Mouse (Mus musculus) CD4-positive, CD25-positive, alpha-beta regulatory T cell, adult 4 months (primary cell): Measurements from ENCODE around the gene Hgd. TPM values are rescaled to one million over a fixed set of nuclear protein-coding genes. Genes with fewer than 3 reads are reported as not detected.

Experiments used
- ATAC-seq: one replicate; pipeline ENCODE4 v1.8.0; 2017
- polyA plus RNA-seq, 2 experiments: library from polyadenylated mRNA; unstranded; fragments of 100-300 nt; shearing (Covaris generic); gene quantifications; one replicate each; pipeline ENCODE4 v1.2.1; 2017

Gene Hgd
- polyA plus RNA-seq, 2 experiments from 2014 or later: 0.38 TPM; not detected in 1

GRCm38 (mm10) chr16:37581901-37582300 lies 1.9 kb downstream of the Hgd start:
- no peak for ATAC-seq

- no peak for ATAC-seq
Measured at GRCm38 (mm10) chr16:37583306-37583705, 3.4 kb downstream of the Hgd start.

DNA sequence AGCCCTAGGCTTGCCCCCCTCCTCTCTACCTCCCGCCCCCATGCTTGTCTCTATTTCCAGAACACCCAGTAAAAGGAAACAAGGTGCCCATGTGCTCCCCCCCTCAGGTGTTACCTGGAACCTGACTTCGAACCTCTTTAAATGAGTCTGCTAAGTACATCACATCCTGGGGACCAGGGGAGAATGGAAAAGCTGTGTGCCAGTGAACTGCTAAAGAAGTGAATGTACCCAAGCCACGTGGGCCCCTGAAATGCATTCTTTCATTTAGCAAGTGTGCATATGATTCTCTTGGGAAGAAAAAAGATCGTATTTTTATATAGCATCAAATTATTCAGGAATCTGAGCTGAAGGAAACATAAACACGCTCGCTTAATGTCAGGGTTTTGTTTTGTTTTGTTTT lies 3.8 kb downstream of the Hgd start:
- ATAC-seq: no peak

- ATAC-seq: no peak
Measured at GRCm38 (mm10) chr16:37584218-37585035, 4.5 kb downstream of the Hgd start.

DNA sequence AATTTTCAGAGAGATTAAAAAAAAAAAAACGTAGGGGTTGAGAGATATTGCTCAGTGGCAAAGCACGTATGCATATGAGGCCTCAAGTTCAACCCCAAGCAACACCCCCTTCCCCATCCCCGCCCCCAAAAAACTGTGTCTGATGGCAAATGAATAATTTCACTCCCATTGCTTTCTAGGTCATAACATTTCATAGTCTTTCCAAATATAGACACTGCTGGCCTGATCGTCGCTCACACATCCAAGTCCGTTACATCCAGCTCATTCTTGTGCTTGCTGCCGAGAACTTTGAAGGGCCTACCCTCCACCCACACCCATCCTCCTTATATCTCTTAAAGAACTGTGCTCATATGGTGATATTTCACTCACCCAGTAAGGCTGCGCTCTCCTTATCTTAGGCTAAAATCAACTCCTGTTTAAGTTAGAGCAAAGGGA lies 5.2 kb downstream of the Hgd start:
- no peak for ATAC-seq

DNA sequence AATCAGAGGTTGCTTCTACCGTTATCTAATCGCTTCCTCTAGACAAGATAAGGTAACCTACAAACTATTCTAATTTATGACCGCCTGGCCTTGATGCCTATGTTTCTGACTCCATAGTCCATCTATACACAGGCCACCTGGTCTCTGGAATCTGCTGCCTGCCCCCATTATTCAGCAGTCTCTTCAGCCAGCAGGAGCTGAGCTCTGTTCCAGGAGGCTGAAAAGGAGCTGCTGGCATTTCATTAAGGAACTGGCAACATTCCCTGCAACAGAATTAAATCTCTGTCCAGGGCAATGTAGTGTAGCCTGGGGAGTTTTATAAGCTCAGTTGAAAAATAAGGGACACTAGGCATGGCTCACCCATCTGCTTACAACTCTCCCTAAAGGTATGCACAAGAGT lies 11.0 kb downstream of the Hgd start:
- ATAC-seq: no peak

DNA sequence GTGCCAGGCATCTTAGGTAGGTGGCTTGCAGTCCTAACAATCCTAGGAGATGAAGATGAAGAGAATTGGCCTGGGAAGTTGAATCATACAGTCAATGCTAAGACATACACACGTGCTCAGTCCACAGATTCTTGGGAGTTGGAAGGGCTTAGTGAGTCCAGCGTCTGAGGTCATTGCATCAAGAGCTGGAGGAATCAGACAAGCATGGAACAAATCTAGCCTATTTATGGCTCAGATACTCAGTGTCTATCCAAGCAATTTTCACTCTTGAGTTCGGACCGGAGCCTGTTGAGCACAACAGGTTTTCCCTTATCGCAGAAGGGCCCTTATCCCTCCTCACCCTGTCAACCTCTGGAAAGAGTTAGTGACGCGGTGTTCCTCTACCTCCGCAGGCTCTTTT lies 11.6 kb downstream of the Hgd start:
- no peak for ATAC-seq

- ATAC-seq: no peak
Measured at GRCm38 (mm10) chr16:37597412-37597811, 17.5 kb downstream of the Hgd start.

DNA sequence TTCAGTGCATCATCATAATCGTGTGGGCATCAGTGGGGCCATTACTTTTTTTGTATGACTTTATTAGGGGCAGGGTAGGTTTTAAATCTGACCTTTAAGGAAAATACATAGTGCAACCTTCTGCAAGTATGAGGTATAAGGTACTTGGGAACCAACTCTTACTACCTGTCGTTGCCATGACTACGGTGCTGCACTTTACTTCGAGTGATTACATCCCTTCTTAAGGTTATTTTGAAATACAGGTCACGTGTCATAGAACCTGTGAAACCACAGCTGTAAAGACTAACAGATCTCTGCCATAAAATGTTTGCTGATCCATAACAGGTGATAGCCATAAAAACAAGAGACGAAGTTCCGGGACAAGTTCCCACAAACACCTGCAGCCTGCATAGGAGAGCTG lies 18.5 kb downstream of the Hgd start:
- ATAC-seq: no peak

DNA sequence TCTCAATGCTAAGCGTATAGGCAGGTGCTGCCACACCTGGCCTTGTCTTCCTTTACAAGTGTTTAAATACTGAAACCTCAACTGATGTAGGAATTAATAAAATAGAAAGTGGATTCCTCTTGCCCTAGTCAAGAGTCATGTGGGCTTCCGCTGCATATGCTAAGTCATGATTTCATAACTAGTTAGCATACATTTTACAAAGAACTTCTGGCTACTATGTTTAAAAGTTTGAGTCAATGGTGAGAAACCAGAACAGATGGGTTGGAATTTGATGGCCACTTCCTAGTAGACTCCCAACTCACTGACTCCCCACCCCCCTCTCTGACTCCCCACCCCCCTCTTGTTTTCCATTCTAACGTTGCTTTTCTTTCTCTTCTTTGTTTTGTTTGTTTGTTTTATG lies 19.4 kb downstream of the Hgd start:
- no peak for ATAC-seq

- ATAC-seq: no peak
Measured at GRCm38 (mm10) chr16:37603431-37603830, 23.5 kb downstream of the Hgd start.

DNA sequence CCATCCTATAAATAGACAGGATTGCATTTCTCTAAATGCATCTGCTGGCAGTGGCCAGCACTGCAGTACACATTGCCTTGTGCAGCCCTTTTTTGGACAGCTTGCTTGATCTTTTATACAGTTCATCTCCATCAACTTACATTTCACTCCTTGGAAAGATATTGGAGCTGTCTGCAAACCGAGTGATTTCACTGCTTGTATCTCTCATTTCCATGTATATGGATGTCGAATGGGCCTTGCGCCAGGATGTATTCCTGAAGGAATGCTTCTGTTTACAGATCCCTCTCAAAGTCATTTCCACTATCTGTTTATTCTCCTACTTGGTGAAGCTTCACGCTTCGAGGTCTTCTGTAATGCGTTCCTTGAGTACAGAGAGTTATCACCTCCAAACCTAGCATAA lies 24.3 kb downstream of the Hgd start:
- ATAC-seq: no peak

DNA sequence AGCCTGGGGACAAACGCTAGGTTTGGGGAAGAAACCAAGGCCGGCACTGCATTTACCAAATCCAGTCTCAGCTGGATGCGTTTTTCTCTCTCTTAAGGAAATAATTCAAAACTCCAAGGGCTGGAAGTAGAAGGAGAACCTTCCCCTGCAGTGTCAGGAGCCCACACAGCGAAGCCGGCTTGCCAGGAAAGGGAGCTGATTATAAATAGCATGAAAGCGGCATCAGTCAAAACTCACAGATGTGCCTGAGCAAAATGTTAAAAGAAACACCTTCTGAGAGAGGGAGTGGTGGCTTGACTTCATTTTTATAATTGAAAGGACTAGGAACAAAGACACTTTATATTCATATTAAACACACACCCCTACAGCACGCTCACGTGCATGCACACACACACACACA lies 30.4 kb downstream of the Hgd start:
- no peak for ATAC-seq

DNA sequence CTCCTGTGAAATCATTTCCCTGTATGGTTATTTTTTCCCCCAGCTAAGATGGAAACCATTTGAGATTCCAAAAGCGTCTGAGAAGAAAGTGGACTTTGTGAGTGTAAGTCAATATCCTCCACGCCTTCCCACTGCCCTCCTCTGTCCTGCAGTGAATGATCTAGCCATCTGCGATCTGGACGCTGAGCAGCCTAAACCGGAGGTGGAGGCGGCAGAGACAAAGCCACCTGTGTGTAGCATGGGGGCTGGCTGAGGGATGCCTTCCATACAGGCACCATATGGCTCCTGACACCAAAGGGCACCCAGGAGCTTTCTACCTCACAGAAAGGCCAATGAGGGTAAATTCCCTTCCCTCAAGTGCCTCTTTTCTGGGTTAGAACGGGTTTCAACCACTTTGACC lies 31.1 kb downstream of the Hgd start:
- ATAC-seq: no peak

GRCm38 (mm10) chr16:37612013-37612412 lies 32.1 kb downstream of the Hgd start:
- ATAC-seq: no peak

DNA sequence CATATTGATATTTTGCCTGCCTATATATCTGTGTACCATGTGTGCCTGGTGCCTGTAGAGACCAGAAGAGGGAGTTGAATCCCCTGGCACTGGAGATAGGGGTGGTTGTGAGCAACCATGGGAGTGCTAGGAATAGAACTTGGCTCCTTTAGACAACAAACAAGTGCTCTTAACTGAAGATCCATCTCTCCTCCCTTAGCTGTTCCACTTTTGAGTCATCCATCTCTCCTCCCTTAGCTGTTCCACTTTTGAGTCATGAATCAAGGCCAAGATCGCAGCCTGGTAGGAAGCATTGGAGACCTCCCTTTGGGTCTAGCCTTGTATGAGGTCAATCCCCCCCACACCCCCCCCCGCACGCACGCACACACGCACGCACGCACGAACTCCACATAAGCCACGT lies 34.6 kb downstream of the Hgd start:
- ATAC-seq: no peak

DNA sequence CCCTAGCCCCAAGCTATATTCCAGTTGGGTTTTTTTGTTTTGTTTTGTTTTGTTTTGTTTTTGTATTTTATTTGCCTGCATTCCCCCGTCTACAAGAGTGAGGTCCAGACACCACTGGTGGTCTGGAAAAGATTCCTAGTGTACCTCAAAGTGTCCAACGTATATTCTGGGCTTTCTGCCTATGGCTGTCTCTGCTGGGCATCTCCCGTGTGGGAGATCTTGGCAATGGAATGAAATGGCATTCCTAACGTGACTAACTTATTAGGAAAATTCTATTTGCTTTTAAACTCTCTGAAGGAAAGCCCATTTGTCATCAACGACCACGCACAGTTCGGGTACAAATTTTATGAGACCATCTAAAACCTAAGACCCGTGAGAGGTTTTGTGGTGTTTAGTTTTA lies 35.5 kb downstream of the Hgd start:
- no peak for ATAC-seq

DNA sequence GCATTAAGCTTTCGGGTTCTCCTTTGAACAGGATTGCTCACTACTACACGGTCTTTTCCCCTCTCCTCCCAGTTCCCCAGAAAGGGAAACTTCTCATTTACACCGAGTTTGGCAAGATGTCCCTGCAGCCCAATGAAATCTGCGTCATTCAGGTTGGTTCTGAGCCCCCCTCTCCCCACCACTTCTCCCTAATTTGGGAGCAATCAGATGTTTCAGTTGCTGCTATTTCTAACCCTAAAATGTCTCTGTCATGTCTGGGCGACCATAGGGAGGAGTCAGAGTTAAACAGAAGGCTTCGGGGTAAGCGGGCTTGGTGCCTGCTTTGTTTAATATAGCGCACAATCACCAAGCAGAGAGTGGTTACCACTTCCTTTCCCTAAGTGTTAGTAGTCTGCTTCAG lies 36.2 kb downstream of the Hgd start:
- ATAC-seq: no peak

GRCm38 (mm10) chr16:37617695-37618094 lies 37.7 kb downstream of the Hgd start:
- no peak for ATAC-seq

DNA sequence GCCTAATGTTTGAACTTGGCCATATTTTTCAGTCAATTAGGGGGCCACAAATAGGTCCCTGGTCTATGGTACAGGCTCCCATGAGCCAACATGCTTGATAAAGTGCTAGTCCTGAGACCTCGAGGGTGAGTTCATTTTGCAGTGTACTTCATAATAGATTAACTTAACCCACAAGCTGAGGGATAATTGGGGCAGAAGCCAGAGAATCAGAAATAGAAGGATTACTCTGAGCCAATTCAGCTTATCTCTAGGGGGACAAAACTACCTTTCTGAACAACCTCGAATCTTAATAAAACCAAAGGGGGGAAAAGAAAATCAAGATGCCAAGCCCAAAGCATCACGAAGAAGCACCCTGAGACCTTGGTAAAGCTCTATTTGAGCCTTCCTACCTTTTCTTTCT lies 42.5 kb downstream of the Hgd start:
- no peak for ATAC-seq

DNA sequence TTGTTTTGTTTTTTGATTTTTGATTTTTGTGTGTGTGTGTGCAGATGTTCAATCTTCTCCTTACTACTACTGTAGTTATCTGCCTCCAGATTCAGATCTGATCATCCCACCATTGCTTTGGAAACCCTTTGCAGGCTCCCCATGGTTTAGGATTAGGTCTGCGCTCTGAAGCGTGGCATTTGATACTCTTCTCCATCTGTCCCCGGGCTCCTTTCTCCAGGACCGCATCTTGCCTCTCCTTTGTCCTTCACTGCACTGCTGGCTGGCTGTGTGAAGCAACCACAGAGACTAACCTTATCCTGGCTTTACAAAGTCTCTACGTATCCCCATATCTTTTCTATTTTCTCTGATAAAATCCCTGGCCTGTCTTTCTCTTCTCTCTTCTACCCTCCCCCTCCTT lies 43.0 kb downstream of the Hgd start:
- ATAC-seq: no peak

GRCm38 (mm10) chr16:37626388-37626949 lies 46.5 kb downstream of the Hgd start:
- no peak for ATAC-seq

- ATAC-seq: no peak
Measured at GRCm38 (mm10) chr16:37628336-37628735, 48.4 kb downstream of the Hgd start.

DNA sequence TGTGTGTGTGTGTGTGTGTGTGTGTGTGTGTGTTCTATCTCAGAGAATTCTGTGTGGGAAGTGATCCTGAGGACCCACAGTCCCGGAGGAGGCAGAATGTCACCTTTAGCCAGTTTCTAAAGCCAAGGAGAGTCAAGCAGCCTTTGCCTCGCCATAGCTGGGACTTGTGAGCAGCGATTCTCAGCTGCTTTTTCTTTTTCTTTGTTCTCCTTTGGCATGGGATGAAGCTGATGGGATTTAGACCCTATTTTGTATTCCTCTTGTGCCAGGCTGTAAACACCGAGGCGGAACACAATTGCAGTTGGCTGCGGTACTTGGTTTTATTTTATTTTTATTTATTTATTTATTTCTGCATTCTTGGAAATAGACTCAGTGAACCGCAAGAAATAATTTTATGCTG lies 49.1 kb downstream of the Hgd start:
- no peak for ATAC-seq

DNA sequence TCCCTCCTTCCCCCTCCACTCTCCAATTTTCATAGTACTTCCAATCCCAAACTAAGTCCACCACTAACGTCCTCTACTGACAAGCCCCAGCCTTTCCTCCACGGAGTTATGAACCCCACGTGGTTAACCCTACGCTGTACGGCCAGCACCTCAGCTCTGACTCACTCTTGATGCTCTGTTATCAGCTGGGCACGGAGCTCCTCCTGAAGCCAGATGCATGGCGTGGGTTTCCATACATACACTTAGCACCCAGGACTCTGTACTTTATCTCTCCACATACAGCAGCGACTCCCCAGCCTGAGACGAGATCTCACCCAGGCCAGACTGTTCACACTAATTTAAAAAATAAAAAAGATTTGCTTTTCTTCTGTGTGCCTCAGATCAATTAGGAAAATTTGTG lies 54.6 kb downstream of the Hgd start:
- no peak for ATAC-seq
